Mouse (Mus musculus) cerebellum, adult (tissue): ENCODE results near the gene Primpol.

ENCODE experiments used
- ATAC-seq: cut with Nextera tagmentation; 2 replicates; pipeline ENCODE4 v1.9.2; 2017; ENCODE audit warnings: mild to moderate bottlenecking, moderate library complexity, mixed read lengths; ENCODE audit not compliant: insufficient number of reproducible peaks, low FRiP score, low TSS enrichment

The Primpol gene

DNA sequence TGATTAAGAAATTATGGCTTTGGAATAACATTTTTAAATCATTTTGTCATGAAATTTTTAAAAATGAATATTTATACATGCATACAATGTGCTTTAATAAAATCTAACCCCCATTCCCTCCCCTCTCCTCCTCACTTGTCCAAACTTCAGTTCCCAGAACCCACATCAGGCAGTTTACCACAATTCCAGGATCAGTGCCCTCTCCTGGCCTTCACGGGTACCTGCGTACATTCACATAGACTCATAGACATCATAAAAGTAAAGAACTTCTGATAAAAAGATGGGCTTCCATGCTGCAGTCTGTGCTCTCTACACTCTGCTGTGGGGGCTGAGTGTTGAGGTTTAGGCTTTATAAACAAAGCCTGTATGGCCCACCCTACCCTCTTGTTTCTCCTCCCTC, 48.1 kb downstream of the Primpol start:
- no peak for ATAC-seq

GRCm38 (mm10) chr8:46567946-46568345, 49.1 kb downstream of the Primpol start:
- no peak for ATAC-seq

DNA sequence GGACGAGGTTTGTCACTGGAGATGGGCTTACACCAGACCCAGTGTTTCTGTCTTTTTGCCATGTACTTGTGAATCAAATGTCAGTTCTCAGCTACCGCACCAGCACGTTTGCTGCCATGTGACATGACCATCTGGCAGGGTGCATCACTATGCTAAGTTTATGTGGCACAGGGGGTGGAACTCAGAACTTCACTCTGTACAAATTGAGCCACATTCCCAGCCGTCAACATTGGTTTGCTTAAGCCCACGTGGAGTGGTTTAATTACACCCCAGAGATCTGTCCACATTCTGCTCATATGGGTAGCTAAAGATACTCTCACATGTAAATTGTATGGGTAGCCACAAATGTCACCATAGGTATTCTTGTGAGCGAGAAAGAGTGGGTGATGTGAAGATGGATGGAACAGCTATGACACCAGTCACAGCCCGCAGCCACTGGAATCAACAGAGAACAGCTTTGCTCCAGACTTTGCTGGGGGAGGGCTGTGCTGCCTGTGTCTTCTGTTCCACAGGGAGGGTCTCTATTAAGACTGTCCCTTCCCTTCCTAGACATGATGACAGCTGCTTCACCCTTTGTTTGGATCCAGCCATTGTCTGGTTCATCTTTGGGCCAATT, 50.0 kb downstream of the Primpol start:
- no peak for ATAC-seq

DNA sequence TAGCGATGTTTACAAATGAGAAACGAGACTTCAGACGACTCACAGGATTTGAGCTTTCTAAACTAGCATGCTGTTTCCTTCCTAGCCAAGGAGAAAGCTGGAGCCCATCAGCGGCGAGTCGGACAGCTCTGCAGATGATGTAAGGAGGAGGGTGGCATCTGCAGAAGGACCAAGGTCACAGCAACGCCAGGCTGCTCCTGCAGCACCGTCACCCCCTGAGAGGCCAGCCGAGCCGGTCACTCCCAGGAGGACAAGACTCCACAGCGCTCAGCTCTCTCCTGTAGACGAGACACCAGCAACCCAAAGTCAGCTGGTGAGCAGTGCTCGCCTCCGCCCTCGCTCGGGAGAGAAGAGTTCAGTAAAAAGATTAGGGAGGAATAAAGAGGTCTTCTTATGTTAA, 54.7 kb downstream of the Primpol start:
- no peak for ATAC-seq

- no peak for ATAC-seq
These were observed 57.6 kb downstream of the Primpol start for GRCm38 (mm10) chr8:46559428-46559827.

DNA sequence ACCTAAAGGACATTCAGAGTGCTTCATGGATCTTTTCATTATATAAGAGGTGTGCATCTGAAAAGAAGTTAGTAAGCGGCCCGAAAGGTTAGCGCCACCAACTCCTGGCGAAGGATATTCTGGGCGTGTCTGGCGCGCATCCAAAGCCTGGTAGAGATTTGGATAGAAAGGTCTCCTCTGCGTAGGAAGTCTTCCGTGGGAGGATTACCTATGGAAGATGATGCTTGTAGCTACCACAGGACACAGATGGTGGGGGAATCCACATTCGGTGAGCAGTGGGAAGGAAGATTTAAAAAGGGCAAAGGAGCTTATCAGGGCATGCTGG, 64.6 kb downstream of the Primpol start:
- ATAC-seq: no peak

DNA sequence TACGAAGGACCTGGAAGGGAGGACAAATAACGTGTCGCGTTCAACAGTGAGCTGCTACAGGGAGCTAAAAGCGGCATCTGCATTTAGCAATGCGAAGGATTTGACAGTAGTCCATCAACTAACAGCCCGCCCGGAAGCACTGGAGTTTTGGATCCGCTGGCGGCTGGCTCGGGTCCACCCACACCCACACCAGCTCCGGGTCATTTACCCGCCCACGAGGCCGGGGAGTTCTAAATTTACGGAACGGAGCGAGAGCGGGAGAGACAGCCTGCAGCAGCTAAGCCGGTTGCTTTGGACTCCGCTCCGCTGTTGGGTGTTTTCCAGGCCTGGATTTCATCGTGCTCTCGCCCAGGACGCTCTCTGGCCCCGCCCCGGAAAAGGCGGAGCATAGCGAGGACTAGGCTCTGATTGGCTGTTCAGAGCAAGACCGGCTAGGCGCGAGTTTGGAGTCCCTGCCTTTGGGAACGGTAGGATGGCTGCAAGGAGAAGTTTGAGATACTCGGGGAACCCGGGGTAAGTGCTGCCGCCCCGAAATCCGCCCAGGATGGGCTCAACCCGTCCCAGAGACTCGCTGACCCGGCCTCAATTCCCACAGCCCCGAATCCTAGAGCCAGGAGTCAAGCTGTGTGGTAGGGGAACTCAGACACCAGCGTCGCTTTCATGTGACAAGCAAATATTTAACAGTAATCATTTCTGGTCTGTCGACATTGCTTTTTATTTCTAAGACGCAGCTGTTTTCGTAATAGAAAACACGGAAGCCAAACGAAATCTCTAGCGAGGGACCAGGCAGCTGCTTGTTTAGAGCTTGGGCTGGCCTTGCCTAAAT, 65.2 kb downstream of the Primpol start, which contains the start of gene Cenpu:
Cenpu (plus strand) TSS at position 414 of the 826 bp plus-strand sequence.
- peak; percentile 96 for ATAC-seq

DNA sequence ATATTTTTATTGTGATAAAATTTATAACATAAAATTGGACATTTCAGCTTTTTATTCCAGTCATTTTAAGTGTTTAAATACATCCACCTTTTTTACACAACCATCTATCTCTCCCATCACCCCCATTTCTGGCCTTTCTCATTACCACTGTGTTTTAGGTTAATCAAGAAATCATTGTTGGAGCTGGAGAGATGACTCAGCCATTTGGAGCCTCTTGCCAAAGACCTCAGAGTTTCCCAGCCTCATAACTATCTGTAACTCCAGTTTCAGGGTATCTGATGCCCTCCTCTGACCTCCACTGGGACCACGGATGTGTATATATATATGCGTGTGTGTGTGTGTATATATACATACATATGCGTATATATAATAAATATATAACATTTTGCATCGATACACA, 66.0 kb downstream of the Primpol start:
- no peak for ATAC-seq

DNA sequence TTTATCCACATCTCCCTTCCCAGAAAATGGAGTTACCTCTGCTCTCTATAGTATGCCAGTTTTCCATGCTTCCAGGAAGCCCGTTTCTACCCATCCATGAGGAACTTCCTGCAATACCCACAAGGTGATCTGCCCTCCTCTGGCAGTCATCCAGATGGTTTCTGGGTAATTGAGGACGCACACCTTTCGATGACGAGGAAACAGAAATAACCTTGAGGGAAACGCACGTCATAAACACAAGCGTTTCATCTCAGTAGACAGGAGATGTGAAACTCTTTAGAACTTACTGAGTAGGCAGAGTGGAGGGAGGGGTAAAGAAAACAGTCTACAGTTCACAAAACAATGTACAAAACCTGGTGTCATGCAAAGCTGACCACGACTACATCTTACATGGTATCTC, 67.0 kb downstream of the Primpol start:
- ATAC-seq: no peak

GRCm38 (mm10) chr8:46547245-46547644, 69.8 kb downstream of the Primpol start:
- ATAC-seq: no peak

GRCm38 (mm10) chr8:46546431-46547176, 70.4 kb downstream of the Primpol start:
- no peak for ATAC-seq

DNA sequence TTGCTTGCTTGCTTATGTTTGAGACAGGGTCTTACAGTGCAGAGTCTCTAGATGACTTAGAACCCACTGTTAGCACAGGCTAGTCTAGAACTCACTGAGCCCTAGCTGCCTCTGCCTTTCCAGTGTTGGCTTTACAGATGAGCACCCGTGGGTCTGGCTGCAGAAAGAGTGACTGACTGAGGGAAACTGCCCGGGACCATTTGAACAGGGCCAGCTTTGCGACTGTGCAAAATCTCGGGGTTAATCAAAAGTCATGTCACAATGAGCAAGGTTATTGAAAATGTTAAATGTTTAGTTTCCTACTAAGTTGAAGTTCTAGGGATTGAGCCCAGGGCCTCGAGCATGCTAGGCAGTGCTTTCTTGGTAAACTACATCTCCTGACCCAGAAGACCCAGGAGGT, 71.2 kb downstream of the Primpol start:
- ATAC-seq: no peak

DNA sequence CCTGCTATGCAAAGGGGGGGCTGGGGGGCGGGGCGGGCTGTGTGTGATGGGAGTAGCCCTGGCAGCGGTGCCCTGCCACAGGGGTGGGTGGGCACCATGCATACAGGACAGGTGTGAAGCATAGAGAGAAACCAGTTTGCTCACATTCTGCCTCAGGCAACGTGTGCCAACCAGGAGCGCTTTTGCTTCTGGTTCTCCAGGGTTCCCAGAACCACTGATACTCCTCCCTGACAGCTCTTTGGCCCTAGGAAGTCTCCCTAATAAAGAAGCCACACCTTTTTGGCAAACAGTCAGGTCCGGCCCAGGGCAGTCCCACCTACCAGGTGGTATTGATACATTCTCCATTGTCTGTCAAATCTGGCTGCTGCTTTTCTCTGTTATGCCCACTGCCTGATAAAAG, 73.3 kb downstream of the Primpol start:
- ATAC-seq: no peak

GRCm38 (mm10) chr8:46543191-46543590, 73.8 kb downstream of the Primpol start:
- ATAC-seq: no peak

DNA sequence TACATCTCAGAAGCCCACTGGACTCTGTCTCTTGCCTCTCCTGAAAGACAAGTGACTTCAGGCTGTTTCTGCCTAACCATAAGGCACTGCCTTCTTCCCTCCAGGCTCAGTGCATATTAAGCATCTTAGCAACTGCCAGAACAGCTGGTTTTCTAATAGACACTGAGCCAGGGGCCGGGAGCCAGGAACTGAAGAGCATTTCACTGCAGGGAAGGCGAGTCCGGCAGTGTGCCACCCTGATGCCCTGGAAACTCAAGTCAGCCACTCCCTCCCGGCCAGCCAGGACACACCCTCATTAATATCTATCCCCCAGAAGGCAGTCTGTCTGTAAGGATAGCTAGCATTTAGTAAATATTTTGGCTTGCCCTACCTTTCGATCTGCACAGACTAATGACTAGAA, 77.3 kb downstream of the Primpol start:
- 0 out of 2 replicates have a peak, but pooled peaks have one; percentile 17 for ATAC-seq

DNA sequence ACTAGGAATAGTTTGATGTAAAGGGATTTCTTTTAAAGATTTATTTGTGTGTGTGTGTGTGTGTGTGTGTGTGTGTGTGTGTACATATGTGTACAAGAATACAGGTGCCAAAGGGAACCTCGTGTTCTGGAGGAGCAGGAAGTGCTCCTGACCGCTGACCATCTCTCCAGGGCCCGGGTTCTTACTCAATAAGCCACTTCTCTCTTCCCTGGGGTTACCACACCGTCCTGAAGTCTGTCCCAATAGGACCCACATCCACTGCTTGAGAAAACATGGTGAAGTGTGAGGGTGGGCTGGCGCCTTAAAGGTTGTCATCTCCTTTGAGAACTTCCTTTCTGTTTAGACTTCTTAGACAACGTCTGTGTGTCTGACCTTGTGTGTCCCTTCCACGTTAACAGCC, 83.1 kb downstream of the Primpol start:
- no peak for ATAC-seq

- ATAC-seq: no peak
These were observed 86.5 kb downstream of the Primpol start for GRCm38 (mm10) chr8:46530541-46530940.

GRCm38 (mm10) chr8:46529508-46529907, 87.5 kb downstream of the Primpol start:
- no peak for ATAC-seq

- ATAC-seq: no peak
These were observed 90.2 kb downstream of the Primpol start for GRCm38 (mm10) chr8:46526821-46527220.

GRCm38 (mm10) chr8:46526098-46526497, 90.9 kb downstream of the Primpol start:
- no peak for ATAC-seq
